Mouse (Mus musculus) T-helper 2 cell (primary cell): ENCODE measurements around the gene Vmn1r193.
"Not testable (repeated sequence)": the region's sequence is repeated elsewhere in the genome, so short reads cannot be mapped to it uniquely, and the experiment has no call there.

Experiments
- in situ Hi-C: fragments of 300-600 bp; cut with MboI, MseI; formaldehyde crosslinking; loops from one replicate; pipeline ENCODE4 v1.15.1; 2025; ENCODE audit warnings: high pct_unique_total_duplicates

Vmn1r193 gene

DNA sequence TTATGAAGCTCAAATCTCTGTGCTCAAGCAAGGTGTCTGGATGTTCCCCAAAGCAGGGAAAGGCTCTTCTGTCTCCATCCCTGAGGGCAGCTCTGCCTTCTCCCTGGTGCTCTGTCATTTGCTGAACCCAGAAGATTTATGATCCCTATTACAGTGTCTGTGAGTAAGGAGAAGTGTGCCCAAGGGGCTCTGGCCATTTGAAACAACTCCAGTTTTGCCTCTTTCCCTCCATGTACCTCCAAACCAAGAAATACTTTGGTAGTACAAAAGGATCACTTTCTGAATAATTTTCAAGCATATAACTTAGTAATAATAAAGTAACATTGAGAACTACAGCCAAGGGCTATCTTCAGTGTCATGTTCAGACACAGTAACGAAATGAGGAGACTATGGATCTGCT lies at the start of gene Vmn1r193:
TSS of gene Vmn1r193 (minus strand) at position 101 of the 400 bp plus-strand sequence.
- in situ Hi-C loops: not testable (repeated sequence)

DNA sequence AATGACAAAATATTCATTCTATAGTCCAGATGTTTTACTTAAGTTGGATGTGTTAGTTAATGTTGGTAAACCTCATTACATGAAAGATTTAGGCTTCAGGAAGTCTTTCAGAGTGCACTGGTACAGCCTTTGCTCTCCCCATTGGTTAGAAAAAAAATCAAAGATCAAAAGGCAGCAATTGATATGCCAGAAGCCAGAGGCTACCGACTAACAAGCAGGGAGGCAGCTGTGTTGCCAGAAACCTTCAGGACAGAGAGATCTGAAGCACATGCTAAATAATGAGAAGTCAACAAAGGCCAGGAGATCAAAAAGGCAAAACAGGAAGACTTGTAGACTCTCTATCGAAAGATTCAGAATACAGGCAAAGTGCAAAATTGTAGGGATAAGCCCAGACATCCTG lies 48.8 kb upstream of the Vmn1r193 start:
- in situ Hi-C loops: loop anchor here (10.0 kb wide), 2 partner anchors 57 to 607 kb away; partner anchors contain the start of gene Olfr1361

DNA sequence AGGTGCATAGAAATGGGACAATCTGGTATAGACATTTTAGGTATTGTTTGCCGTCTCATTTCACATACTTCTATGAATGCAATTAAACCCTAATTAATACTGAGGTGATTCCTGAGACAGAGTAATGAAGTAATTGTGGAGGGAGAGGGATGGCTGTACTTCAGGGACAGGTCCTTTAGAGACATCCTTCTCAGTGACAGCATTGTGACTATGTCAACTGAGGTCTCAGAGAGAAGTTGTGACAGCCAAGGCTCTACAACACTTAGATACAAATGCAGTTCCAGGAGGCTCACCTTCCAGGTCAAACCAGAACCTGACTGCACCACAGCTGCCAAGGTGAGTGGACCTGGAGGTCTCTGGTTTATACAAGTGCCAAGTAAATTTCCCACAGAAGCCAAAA lies 47.3 kb upstream of the Vmn1r193 start, which contains the start of gene Vmn1r195:
TSS of gene Vmn1r195 (plus strand) at position 301 of the 400 bp plus-strand sequence.
- in situ Hi-C loops: loop anchor here (10.0 kb wide), 2 partner anchors 55 to 605 kb away; partner anchors contain the start of gene Olfr1361

DNA sequence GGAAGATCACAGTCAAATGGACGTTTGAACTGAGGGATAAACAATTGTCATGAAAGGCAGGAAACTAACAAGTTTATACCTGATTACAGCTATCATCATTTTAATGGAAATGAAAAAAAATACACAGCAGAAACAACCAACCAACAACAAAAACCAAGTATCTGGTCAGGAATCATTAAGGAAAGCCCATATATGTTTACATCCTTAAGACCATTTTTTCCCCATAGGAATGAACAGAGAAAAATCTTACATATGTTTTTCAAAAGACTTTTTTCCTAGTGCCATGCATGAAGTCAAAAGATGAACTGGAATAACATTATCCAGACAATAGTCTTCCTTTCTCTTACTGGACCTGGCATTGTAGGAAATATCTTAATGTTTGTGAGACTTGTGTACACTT lies 21.0 kb upstream of the Vmn1r193 start, which contains the start of gene Vmn1r194:
TSS of gene Vmn1r194 (plus strand) at position 301 of the 400 bp plus-strand sequence.
- in situ Hi-C loops: no loop called here

DNA sequence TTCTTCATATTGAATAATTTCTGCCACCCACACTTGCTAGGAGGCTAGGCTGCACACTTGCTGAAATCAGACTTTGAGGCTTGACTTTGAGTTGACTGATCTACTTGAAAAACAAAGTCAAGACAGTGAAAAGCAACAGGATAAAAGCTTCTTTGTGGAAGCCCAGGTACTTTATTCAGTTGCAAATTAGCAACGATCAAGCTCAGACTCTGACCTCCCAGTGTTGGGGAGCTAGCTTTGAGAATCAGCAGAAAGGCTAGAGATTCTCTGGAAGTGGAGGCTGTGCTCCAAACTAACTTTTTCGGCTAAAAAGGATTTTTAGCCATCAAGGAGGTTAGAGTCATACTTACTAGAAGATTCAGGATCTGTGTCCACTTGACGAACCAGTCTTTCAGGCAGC lies 30.2 kb downstream of the Vmn1r193 start:
- in situ Hi-C loops: not testable (repeated sequence)

DNA sequence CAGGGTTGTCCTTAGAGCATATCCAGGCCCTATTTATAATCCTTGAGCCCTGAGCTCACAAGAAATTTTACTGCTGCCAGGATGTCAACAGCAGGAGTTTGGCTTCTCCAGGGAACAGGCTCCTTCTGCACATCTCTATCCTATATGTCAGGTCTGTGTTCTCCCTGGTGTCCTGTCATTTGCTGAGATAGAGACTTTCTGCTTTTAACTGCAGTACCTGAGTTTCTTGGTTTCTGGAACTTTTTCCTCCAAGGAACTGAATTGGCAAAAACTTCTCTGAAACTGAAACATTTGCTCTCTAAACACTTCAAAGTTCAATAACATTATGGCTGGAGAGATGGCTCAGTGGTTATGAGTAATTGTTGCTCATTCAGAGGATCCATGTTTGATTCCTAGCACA lies 31.9 kb downstream of the Vmn1r193 start, which contains the start of gene Vmn1r192:
TSS of gene Vmn1r192 (minus strand) at position 101 of the 400 bp plus-strand sequence.
- in situ Hi-C loops: no loop called here

DNA sequence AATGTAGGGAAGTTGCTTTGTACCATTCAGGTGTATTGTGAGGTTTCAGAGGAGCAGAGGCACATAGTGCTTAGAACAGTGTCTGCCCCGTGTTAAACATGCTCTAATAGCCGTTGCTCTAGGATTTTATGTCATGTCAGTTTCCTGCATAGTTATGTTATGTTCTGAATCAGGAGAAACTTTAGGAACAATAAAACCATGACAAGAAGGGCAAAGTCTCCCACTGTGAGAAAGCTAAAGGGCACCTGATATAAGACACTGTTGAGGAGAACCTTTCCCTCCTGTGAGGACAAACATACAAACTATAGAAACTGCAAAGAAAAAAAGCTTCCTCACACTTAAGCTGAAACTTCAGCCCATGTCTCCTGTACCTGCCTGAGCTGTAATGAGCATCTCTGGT lies 32.6 kb downstream of the Vmn1r193 start:
- in situ Hi-C loops: no loop called here

DNA sequence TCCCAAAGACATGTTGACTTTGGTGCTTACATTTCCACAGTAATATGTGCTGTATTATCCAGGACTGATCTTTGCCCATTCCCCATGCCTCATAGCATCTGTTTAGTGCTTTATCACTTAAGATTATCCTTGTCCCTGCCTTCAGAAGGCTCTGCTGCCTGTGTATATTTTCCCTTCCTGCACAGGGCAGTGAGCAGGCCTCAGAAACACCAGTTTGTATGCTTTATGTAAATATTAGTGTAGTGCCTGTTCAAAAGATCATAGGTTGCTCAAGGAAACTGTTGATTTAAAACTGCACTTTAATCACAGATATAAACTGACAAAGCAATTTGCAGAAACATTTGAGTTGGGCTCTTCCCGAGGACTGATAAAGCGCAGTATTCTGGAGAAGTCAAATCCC lies 33.6 kb downstream of the Vmn1r193 start:
- in situ Hi-C loops: no loop called here

DNA sequence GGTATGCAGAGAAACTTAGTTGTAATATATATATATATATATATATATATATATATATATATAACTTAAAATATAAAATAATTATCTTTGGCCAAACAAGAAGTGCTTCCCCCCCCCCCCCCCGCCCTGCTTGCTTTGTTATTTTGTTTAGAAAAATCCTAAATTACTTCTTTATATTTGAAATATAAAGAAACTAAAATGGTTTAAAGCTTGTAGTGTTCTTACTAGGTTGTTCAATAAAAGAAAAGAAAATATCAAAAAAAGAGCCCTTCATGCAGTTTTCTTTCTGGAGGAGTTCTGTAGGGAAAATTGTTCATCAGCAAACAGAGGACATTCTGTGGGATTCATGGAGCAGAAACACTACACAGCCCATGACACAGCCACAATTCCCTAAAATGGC lies 39.1 kb downstream of the Vmn1r193 start, which contains the start of gene Vmn1r191:
TSS of gene Vmn1r191 (minus strand) at position 101 of the 400 bp plus-strand sequence.
- in situ Hi-C loops: no loop called here

DNA sequence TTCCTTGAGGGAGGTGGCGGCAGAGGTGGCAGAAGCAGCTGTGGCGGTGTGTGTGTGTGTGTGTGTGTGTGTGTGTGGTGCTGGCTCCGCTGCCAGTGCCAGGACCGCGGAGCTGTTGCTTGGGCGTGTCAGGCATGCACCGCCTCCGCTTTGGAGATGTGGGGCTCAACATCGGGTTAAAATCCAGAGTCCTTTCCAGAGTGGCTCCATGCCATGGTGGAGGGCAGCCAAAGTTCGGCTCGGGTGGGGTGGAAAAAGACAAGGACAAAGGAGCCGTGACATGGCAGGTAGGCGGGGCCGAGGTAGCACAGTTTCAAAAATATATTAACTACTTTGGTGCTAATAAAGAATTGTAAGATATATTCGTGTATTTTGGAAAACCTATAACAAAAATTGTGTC lies 54.5 kb downstream of the Vmn1r193 start:
- in situ Hi-C loops: no loop called here
